Mouse (Mus musculus) urinary bladder, postnatal 14 days (tissue): ENCODE measurements around the gene Wnk2.

Source experiments
- DNase-seq: peaks from one replicate; pipeline ENCODE4 v3.0.0; 2021; ENCODE audit warnings: low spot score

Wnk2 gene

GRCm38 (mm10) chr13:49178839-49179585 is 31.2 kb upstream of the Wnk2 start:
- DNase-seq, result peak; percentile 47

- no peak for DNase-seq
These were observed 27.7 kb upstream of the Wnk2 start for GRCm38 (mm10) chr13:49175509-49175908.

- DNase-seq, result peak; percentile 93
These were observed 25.3 kb upstream of the Wnk2 start for GRCm38 (mm10) chr13:49172971-49173596.

- DNase-seq, result no peak
These were observed 24.5 kb upstream of the Wnk2 start for GRCm38 (mm10) chr13:49172335-49172734.

GRCm38 (mm10) chr13:49171729-49172128 is 23.9 kb upstream of the Wnk2 start:
- DNase-seq, result no peak

GRCm38 (mm10) chr13:49170623-49171022 is 22.8 kb upstream of the Wnk2 start:
- DNase-seq, result no peak

GRCm38 (mm10) chr13:49169448-49170207 is 21.8 kb upstream of the Wnk2 start:
- DNase-seq, result peak; percentile 94

GRCm38 (mm10) chr13:49167081-49167480 is 19.3 kb upstream of the Wnk2 start:
- no peak for DNase-seq

- no peak for DNase-seq
These were observed 15.8 kb upstream of the Wnk2 start for GRCm38 (mm10) chr13:49163645-49164044.

- no peak for DNase-seq
These were observed 14.9 kb upstream of the Wnk2 start for GRCm38 (mm10) chr13:49162722-49163121.

- no peak for DNase-seq
These were observed 13.4 kb upstream of the Wnk2 start for GRCm38 (mm10) chr13:49161236-49161635.

- DNase-seq, result no peak
These were observed 10.4 kb upstream of the Wnk2 start for GRCm38 (mm10) chr13:49158040-49158713.

- no peak for DNase-seq
These were observed 8.8 kb upstream of the Wnk2 start for GRCm38 (mm10) chr13:49156645-49157044.

- no peak for DNase-seq
These were observed 6.8 kb upstream of the Wnk2 start for GRCm38 (mm10) chr13:49154621-49155020.

- DNase-seq, result no peak
These were observed 6.2 kb upstream of the Wnk2 start for GRCm38 (mm10) chr13:49154028-49154427.

GRCm38 (mm10) chr13:49148687-49149086 is 873 bp upstream of the Wnk2 start:
- no peak for DNase-seq

GRCm38 (mm10) chr13:49147007-49147857 is 582 bp downstream of the Wnk2 start:
- DNase-seq, result no peak

- no peak for DNase-seq
These were observed 1.2 kb downstream of the Wnk2 start for GRCm38 (mm10) chr13:49146698-49147006.

GRCm38 (mm10) chr13:49146040-49146697 is 1.6 kb downstream of the Wnk2 start:
- no peak for DNase-seq

- no peak for DNase-seq
These were observed 2.4 kb downstream of the Wnk2 start for GRCm38 (mm10) chr13:49145396-49145795.

GRCm38 (mm10) chr13:49144451-49144850 is 3.4 kb downstream of the Wnk2 start:
- DNase-seq, result no peak
